Mouse (Mus musculus) forelimb bud, embryonic 11.5 days (tissue): ENCODE measurements around the gene Vmn2r84.
A peak's percentile ranks its signal among the peaks of the same experiment; 100 is the strongest.
"Not testable (repeated sequence)": the region's sequence is repeated elsewhere in the genome, so short reads cannot be mapped to it uniquely, and the experiment has no call there.

Source experiments
- DNase-seq: peaks from one replicate; pipeline ENCODE4 v3.0.0-alpha.2; 2012; ENCODE audit warnings: low read depth, low spot score

The Vmn2r84 gene

DNA sequence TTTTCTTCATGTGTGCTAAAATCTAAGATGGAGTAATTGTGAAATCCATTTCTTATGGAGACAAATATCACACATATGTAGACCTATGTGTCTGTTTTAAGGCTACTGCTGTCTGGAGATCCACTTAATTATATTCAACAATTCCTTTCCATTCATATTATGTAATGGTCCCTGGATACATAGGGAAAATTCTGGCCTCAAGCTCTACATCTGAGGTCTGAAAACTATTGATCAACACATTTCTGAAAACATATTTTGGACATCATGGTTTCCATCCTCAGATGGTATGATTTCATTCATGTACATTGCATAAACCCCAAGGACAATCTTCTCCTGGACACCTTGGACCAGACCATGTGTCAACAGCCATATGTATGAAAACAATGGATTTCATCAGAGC is at the start of gene Vmn2r84:
Gene Vmn2r84 (minus strand): TSS at position 101 of the 400 bp plus-strand sequence.
- no peak for DNase-seq

DNA sequence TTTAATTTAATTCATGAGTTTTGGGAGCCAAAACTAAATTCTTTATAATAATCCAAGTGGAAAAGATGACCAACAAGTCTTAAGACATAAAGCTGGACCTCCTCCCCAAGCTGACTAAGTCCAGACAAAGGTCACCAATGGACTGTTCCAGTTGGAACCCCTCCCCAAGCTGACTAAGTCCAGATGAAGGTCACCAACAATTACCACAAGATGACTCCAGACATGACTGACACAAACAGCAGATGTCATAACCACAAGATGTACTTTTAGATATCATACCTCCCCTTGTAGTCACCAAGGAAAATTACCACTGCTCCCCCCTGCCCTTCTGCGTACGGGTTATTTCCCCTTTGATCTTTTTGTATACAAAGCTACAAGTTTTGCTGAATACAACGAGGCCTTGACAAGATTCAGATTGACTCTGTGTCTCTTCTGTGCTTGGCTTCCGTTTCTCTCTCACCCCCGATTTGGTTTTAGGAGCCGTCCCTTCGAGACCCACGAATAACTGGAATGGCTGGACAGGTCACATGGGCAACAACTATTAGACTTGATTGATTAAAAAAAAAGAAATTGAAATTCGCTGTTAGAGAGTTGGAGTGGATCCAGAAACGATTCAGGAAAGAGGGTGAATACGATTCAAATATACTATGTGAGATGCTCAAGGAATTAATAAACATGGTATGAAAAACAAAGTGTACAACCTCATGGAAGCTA is 40.2 kb upstream of the Vmn2r84 start:
- not testable (repeated sequence) for DNase-seq

GRCm38 (mm10) chr10:130429603-130430002 is 35.5 kb upstream of the Vmn2r84 start, which contains the start of gene Vmn2r85:
TSS of gene Vmn2r85 (minus strand) at chr10:130429703.
- not testable (repeated sequence) for DNase-seq

- not testable (repeated sequence) for DNase-seq
Measured at GRCm38 (mm10) chr10:130422368-130422767, 28.2 kb upstream of the Vmn2r84 start.

DNA sequence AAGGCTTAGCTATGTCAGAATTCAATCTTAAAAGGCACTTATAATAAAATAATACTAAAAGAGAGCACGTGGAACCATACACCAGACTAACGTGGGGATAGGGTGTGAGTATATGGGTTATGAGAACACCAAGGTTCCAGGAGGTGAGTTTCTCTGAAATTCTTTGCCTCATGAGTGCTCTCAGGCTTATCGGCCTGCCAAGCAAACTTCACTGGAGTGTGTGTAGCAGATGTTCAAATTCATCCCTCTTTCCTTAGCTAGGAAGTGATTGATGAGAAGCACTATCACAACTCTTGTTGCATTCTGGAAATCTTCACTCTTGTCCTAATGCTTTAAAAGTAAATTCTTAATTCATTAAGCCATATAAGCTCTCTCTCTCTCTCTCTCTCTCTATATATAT is 26.3 kb upstream of the Vmn2r84 start:
- no peak for DNase-seq

DNA sequence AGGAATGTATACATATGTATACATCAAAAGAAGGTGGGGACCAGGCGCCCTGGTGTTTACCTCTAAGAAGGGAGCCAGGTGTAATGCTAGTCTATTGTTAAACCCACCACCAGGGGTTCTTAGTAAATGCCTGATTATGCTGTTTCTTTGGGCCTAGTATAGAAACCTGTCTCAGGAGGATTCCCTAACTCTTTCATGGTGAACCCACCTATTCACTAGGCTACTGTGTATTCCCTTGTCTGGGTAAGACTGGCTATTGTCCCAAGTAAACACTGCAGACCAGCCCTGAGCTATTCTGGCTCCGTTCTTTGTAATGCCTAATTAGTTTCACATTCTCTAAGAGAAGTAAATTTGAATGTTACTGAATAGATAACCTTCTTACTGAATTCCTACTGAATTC is 25.8 kb upstream of the Vmn2r84 start:
- not testable (repeated sequence) for DNase-seq

DNA sequence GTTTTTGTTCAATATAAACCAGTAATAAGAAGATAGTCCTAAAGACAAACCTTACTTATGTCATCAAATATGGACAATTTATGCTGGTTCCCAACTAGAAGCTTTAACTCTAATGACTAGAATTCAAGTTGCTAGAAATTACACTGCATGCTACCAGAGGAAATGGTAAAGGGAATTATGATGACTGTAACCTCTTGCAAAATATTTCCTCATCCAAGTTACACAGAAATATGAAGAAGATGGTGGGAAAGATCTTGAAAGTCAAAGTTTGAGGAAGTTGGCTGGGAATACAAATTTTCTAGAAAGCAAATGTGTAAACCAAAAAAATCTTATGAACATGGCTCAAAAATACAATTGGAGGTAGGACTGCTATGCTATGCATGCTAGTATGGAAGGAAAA is 22.2 kb upstream of the Vmn2r84 start:
- DNase-seq: not testable (repeated sequence)

DNA sequence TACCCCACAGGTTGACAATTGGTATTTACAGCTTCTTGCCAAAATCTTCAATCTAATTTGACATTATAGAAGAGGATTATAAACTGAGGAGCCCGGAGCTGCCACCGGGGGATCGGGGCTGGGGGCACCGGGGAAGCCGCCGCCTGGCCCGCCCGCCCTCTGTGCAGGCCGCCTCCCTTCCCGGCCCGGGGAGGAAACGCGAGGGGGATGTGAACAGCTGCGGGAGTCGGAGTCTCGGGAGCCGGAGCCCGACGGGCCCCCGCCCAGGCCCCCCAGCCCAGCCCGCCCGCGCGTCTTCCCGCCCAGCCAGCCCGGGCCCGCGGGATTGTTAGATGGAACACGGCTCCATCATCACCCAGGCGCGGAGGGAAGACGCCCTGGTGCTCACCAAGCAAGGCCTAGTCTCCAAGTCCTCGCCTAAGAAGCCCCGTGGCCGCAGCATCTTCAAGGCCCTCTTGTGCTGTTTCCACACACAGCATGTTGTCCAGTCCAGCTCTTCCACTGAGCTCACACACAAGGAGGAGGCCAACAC is 18.1 kb upstream of the Vmn2r84 start:
- DNase-seq: not testable (repeated sequence)

GRCm38 (mm10) chr10:130375145-130375544 is 19.0 kb downstream of the Vmn2r84 start:
- DNase-seq: no peak

DNA sequence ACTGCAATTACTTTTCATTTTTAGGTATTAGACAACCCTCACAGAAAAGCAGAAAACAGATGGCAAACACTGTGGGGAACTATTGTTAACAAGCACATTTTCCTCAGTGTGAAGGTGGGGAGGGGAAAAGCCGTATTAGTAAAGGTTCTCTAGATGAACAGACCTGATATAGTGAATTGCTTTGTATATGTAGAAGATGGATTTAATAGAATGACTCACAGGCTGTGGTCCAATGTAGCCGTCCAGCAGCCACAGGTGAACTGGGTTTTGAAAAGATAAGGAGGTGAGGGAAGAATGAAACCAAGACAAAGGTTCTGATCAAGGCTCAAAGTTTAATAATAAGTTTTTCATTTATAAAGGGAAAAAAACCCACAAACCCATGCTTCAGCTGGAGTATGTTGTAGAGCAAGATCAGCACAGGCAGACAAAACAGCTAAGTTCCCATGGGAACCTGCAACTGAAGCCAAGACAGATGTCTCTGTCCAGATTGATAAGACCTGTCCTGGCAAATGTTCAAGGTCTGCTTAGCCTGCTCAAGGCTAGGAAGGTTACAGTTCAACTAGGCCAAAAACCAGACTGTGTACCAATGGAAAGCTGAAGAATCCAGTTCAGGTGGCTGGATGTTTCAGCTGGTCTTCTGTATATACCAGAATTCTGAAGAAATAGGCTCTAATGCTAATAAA is 21.5 kb downstream of the Vmn2r84 start:
- no peak for DNase-seq

- no peak for DNase-seq
Measured at GRCm38 (mm10) chr10:130371644-130372043, 22.5 kb downstream of the Vmn2r84 start.

- no peak for DNase-seq
Measured at GRCm38 (mm10) chr10:130370005-130370682, 24.0 kb downstream of the Vmn2r84 start.

GRCm38 (mm10) chr10:130368384-130368783 is 25.7 kb downstream of the Vmn2r84 start:
- no peak for DNase-seq

DNA sequence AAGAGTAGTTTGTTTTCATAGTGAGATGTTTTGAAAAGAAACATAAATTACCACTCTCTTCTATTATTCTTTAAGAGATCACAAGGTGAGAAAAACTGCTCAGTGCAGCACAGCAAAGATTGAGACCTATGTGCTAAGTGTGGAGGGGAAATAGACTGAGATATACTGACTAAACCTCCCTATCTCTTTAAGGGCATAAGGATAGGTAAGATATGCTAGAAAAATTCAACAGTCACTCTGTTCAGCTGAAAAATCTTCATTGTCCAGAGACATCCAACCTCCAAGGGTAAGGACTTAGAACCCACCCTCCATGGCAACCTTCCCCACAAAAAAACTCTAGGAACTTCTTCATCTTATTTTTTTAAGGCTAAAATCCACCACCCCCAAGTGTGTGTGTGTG is 29.4 kb downstream of the Vmn2r84 start:
- no peak for DNase-seq

DNA sequence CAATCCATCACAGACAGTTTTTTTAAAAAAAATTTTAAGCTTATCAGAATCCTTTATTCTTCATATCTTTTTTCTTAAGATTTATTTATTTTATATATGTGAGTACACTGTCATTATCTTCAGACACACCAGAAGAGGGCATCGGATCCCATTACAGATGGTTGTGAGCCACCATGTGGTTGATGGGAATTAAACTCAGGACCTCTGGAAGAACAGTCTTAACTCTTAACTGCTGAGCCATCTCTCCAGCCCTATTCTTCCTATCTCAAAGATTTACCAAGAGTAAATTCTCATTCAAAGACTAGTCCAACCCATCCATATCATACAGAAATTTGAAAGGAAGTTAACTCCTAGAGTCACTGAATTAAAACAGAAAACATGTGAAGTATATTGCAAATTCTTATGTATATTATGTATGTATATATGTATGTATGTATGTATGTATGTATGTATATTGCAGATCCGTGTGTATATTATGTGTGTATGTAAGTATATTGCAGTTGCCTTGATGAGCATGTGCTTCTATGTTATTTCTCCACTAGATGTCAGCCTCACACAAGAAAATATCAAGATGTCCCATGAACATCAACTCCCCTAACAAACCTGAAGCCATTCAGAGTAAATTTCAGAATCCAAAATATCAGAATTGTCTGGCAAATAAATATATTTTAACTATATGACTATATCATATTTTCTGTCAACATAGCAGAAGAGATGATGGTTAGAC is 30.5 kb downstream of the Vmn2r84 start:
- peak; percentile 37 for DNase-seq

DNA sequence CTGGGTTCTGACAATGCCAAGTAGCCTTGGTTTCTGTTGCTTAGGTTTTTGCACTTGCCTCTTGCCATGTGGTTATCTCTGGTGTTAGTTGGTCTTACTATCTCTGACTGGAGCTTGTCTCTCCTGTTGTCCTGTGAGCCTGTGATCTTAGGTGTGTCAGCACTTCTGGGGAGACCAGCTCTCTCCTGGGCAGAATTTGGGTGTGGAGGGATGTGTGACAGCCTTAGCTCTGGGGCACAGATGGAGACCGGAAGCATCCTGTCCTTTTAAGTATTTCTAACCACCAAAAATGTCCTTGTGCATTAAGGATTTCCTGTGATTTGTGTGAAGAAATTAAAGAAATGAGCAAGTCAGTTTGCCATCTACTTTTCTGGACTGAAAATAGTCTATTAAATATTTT is 50.1 kb downstream of the Vmn2r84 start:
- DNase-seq: no peak

DNA sequence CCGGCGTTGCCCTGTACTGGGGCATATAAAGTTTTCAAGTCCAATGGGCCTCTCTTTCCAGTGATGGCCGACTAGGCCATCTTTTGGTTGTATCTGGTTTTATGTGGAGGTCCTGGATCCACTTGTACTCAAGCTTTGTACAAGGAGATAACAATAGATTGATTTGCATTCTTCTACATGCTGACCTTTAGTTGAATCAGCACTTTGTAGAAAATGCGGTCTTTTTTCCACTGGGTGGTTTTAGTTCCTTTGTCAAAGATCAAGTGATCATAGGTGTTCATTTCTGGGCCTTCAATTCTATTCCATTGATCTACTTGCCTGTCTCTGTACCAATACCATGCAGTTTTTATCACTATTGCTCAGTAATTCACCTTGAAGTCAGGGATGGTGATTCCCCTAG is 54.1 kb downstream of the Vmn2r84 start:
- DNase-seq: not testable (repeated sequence)

DNA sequence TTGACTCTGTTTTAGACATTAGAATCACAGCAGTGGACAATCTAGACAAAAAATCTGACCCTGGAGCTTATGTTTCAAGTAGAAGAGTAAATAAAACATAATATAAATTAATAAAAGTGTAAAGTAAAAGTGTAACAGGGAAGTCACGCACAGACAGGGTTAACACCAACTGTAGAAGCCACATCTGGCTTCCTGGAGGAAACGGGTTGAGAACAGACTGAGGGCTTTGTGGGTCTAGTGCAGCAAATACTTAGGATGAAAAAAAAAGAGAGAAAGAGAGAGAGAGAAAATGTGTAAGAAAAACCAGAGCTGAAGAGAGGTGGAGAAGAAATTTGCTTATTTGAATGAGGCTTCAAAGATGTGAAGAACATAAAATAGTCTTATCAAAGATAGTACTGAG is 56.6 kb downstream of the Vmn2r84 start:
- no peak for DNase-seq

DNA sequence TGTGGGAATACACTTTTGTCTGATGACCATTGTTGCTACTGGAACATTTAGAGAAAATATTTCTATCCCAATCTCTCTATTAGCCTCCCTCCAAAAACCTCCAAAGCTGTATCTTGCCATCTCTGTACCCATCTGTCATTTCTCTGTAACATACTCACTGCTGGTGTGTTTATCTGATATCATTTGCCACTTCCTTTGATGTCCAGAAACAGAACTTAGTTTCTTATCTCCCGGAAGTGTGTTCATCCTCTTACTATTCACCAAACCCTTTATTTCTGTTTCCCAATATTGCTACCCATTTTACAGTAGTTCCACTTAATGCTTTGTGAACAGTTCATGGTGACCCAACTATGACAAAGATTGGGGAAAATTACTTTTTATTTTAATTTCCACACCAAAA is 57.7 kb downstream of the Vmn2r84 start:
- no peak for DNase-seq

DNA sequence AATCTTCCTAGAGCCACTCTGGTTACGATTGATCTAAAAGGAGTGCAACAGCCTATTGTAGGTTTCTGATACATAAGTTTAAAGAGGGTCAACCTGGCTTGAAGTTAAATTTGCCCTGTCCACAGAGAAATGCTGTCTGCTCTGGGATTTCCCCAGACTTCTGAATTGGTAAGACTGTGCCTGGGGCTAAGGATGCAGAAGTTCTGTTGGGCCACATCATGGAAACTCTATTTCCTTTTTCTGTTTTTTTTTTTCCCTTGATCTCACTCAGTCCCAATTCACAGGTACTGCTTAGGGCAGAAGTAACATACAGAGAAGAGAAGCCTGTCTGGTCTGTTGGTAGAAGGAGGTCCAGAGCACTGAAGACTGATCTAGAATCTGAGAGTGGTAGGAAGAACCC is 63.4 kb downstream of the Vmn2r84 start:
- DNase-seq: no peak
